Mouse (Mus musculus): ENCODE results near the gene Mapkapk3. TPM values are rescaled to one million over a fixed set of nuclear protein-coding genes. Genes with fewer than 3 reads are reported as not detected.
A peak's percentile ranks its signal among the peaks of the same experiment; 100 is the strongest.

The Mapkapk3 gene
- polyA plus RNA-seq, 1 experiment from 2014 or later = 5.5 TPM

- Histone ChIP-seq H3K4me2 (no peak overlapping the region), H3K4me3 (replicated peaks) (no peak overlapping the region), H3K9ac (replicated peaks) (no peak overlapping the region), H3K36me3 (peaks cover 25% of the 10 kb centered on the region), H3K27me3 (peaks cover 6% of the 10 kb centered on the region), H3K9me3 (no peaks in the 10 kb centered on the region), H3K27ac (no peak overlapping the region), H3K4me1 (replicated peaks) (peaks cover 12% of the 10 kb centered on the region)
- 88% methylated on average over 7 of the region's 7 CpGs for WGBS
- ATAC-seq (ENCODE audit: insufficient number of reproducible peaks, insufficient read depth, low FRiP score, low TSS enrichment, low read depth) = no peak
Observed at GRCm38 (mm10) chr9:107299783-107300182, 10.1 kb upstream of the Mapkapk3 start.

DNA sequence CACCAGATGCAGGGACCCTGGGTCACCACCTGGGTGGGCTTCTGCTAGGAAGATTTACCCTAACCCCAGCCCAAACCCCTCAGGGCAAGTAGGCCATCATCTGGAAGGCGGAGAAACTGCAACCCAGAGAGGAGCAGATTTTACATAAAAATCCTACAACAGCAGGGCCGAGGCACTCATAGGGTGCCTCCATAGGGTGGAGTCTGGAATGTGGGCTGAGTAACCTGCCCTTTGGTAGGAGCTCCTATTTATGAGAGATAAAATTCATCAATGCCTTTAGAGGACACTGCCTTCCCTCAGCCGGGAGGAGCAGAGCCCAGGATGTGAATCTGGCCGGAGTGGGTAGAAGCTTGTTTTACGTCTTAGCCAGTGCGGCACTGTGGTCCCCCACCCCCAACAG, 9.2 kb upstream of the Mapkapk3 start:
- Histone ChIP-seq H3K4me1 (replicated peaks) (peaks cover 12% of the 10 kb centered on the region), H3K9me3 (no peaks in the 10 kb centered on the region), H3K9ac (replicated peaks) (no peak overlapping the region), H3K4me2 (no peak overlapping the region), H3K36me3 (peaks cover 25% of the 10 kb centered on the region), H3K27ac (no peak overlapping the region), H3K27me3 (peaks cover 6% of the 10 kb centered on the region), H3K4me3 (replicated peaks) (no peak overlapping the region)
- no peak for ATAC-seq (ENCODE audit: insufficient number of reproducible peaks, insufficient read depth, low FRiP score, low TSS enrichment, low read depth)
- 83% methylated on average over 6 of the region's 6 CpGs for WGBS

DNA sequence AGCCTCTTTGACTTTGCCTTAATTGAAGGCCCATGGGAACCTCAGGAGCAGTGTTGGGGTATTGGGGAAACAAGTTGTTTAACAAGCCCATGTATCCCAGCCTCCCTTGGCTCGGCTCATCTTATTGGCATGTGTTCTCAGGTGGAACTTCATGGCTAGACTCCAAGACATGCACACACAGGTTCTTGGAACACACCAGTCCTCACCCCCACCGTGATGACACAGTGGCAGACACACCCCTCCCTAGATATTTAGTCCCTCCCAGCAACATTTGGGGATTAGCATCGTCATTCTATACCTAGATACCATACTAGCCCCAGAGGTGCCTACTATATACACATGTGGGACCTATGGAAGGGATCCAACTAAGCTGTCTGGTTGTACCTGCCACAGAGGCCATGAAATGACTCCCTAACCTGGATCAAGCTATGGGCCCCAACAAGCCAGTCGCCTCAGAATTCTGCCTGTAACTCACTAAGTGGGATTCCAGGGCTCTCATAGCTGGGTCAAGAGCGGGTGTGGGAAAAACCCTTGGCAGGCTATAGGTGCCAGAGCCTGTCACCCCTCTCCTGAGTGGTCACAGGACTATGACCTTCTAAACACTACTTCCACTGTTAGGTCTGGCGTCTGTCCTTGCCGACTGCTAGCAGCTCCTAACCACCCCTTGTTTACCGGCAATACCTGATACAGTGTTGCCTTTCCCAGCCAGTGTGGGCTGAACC, 8.5 kb upstream of the Mapkapk3 start:
- Histone ChIP-seq H3K36me3 (peaks cover 25% of the 10 kb centered on the region), H3K27me3 (peaks cover 6% of the 10 kb centered on the region), H3K4me3 (replicated peaks) (peak overlapping the region; percentile 68), H3K27ac (no peak overlapping the region), H3K9ac (replicated peaks) (no peak overlapping the region), H3K4me2 (peak overlapping the region; percentile 91), H3K9me3 (no peaks in the 10 kb centered on the region), H3K4me1 (replicated peaks) (peaks cover 12% of the 10 kb centered on the region)
- no peak for ATAC-seq (ENCODE audit: insufficient number of reproducible peaks, insufficient read depth, low FRiP score, low TSS enrichment, low read depth)
- 77% methylated on average over 8 of the region's 8 CpGs for WGBS

DNA sequence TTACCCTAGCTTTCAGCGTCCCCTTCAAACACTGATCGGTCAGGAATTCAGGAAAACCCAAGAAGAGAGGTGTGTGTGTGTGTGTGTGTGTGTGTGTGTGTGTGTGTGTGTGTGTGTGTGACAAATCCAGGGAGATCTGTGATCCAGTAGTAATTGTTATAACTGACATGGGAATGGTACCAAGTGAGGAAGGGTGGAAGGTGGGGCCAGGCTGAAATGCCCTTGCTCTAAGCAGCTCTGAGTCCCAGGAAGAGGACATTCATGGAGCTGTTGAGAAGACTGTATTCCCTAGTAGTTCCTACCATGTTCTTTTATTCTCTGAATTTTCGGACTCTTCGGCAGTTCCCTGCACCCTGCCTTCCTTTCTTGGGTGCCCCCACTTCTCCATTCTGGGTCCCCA, 8.0 kb upstream of the Mapkapk3 start:
- H3K9ac ChIP-seq (replicated peaks) = no peak overlapping the region
- peaks cover 12% of the 10 kb centered on the region for H3K4me1 ChIP-seq (replicated peaks)
- H3K27ac ChIP-seq = no peak overlapping the region
- H3K36me3 ChIP-seq = peaks cover 25% of the 10 kb centered on the region
- no peaks in the 10 kb centered on the region for H3K9me3 ChIP-seq
- ATAC-seq (ENCODE audit: insufficient number of reproducible peaks, insufficient read depth, low FRiP score, low TSS enrichment, low read depth) = no peak
- H3K4me3 ChIP-seq (replicated peaks) = peak overlapping the region; percentile 68
- H3K4me2 ChIP-seq = peak overlapping the region; percentile 91
- peaks cover 7% of the 10 kb centered on the region for H3K27me3 ChIP-seq
- 94% methylated on average over 4 of the region's 4 CpGs for WGBS

DNA sequence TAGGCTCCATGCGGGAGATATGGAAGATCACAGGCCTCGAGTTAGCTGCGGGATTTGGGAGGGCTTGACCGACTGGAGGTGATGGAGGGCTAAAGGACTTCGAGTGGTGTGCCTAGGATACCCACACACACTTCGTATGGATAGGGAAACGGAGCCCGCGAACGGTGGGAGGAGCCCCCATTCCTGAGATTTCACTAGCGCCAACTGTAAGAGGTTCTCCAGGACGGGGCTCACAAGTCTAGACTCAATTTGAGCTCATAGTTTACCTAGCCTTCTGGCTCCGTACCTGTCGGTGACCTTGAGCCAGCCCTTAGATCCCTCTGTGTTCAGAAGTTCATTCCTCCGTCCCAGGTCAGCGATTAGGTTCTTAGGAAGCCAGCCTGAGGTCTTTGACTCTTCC, 7.4 kb upstream of the Mapkapk3 start:
- peaks cover 23% of the 10 kb centered on the region for H3K36me3 ChIP-seq
- H3K27me3 ChIP-seq = peaks cover 12% of the 10 kb centered on the region
- H3K9me3 ChIP-seq = no peaks in the 10 kb centered on the region
- H3K27ac ChIP-seq = 0 out of 2 replicates have a peak overlapping the region, but pooled peaks have one; percentile 64
- ATAC-seq (ENCODE audit: insufficient number of reproducible peaks, insufficient read depth, low FRiP score, low TSS enrichment, low read depth) = no peak; the same call in 1 of the 2 replicates
- peak overlapping the region; percentile 66 for H3K9ac ChIP-seq (replicated peaks)
- H3K4me3 ChIP-seq (replicated peaks) = peak overlapping the region; percentile 68
- peaks cover 12% of the 10 kb centered on the region for H3K4me1 ChIP-seq (replicated peaks)
- peak overlapping the region; percentile 91 for H3K4me2 ChIP-seq
- WGBS = 15% methylated on average over 16 of the region's 16 CpGs

DNA sequence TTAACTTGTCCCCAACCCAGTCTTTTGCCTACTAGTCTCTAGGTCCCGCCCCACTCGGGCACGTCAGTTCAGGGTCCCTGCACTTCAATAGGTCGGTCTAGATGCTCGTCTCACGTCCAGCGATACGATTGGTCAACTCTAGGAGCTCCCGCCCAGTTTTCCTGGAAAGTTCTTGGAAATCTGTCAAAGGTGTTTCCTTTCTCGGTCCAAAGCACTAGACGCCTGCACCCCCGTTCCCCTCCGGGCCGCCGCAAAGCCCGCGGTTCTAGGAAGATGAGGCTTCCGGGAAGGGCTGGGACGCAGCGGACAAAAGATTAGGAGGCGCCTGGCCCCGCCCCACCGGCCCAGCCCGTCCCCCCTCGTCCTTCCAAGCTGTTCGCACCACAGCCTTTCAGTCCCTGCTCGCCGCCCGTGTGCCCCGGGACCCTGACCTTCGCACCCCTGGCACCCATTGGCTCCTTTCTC, 6.9 kb upstream of the Mapkapk3 start:
- Histone ChIP-seq H3K4me3 (replicated peaks) (peak overlapping the region; percentile 68), H3K27me3 (peaks cover 12% of the 10 kb centered on the region), H3K9ac (replicated peaks) (peak overlapping the region; percentile 66), H3K36me3 (peaks cover 17% of the 10 kb centered on the region), H3K9me3 (no peaks in the 10 kb centered on the region), H3K27ac (peak overlapping the region; percentile 64; the same call in 1 of the 2 replicates), H3K4me1 (replicated peaks) (peaks cover 12% of the 10 kb centered on the region), H3K4me2 (peak overlapping the region; percentile 91)
- peak; percentile 96 for ATAC-seq (ENCODE audit: insufficient number of reproducible peaks, insufficient read depth, low FRiP score, low TSS enrichment, low read depth)
- under 1% methylated on average over 31 of the region's 31 CpGs for WGBS

- peaks cover 12% of the 10 kb centered on the region for H3K36me3 ChIP-seq
- peak overlapping the region; percentile 91 for H3K4me2 ChIP-seq
- H3K27ac ChIP-seq = no peak overlapping the region
- H3K27me3 ChIP-seq = peaks cover 12% of the 10 kb centered on the region
- H3K9ac ChIP-seq (replicated peaks) = peak overlapping the region; percentile 44; the same call in 1 of the 2 replicates
- peak overlapping the region; percentile 68 for H3K4me3 ChIP-seq (replicated peaks)
- ATAC-seq (ENCODE audit: insufficient number of reproducible peaks, insufficient read depth, low FRiP score, low TSS enrichment, low read depth) = peak; percentile 50
- H3K4me1 ChIP-seq (replicated peaks) = peaks cover 12% of the 10 kb centered on the region
- 5% methylated on average over 14 of the region's 14 CpGs for WGBS
- no peaks in the 10 kb centered on the region for H3K9me3 ChIP-seq
Observed at GRCm38 (mm10) chr9:107296041-107296440, 6.4 kb upstream of the Mapkapk3 start.

- H3K9ac ChIP-seq (replicated peaks) = peak within 1 kb of the TSS; percentile 66
- peak within 1 kb of the TSS; percentile 64; the same call in 1 of the 2 replicates for H3K27ac ChIP-seq
- H3K36me3 ChIP-seq = peaks cover 10% of the 10 kb centered on the region
- peak within 1 kb of the TSS; percentile 68 for H3K4me3 ChIP-seq (replicated peaks)
- peaks cover 12% of the 10 kb centered on the region for H3K27me3 ChIP-seq
- peaks cover 12% of the 10 kb centered on the region for H3K4me1 ChIP-seq (replicated peaks)
- no peak for ATAC-seq (ENCODE audit: insufficient number of reproducible peaks, insufficient read depth, low FRiP score, low TSS enrichment, low read depth)
- peak within 1 kb of the TSS; percentile 91 for H3K4me2 ChIP-seq
- H3K9me3 ChIP-seq = no peaks in the 10 kb centered on the region
Observed at GRCm38 (mm10) chr9:107296016-107296040, 6.2 kb upstream of the Mapkapk3 start, which contains the start of gene Cish. Gene Cish (plus strand): TSS chr9:107296026.

- no peak for ATAC-seq (ENCODE audit: insufficient number of reproducible peaks, insufficient read depth, low FRiP score, low TSS enrichment, low read depth)
- H3K9ac ChIP-seq (replicated peaks) = no peak overlapping the region
- H3K4me1 ChIP-seq (replicated peaks) = peaks cover 12% of the 10 kb centered on the region
- WGBS = 82% methylated on average over 4 of the region's 4 CpGs
- peak overlapping the region; percentile 91 for H3K4me2 ChIP-seq
- peaks cover 8% of the 10 kb centered on the region for H3K36me3 ChIP-seq
- H3K27ac ChIP-seq = no peak overlapping the region
- H3K9me3 ChIP-seq = no peaks in the 10 kb centered on the region
- peak overlapping the region; percentile 68 for H3K4me3 ChIP-seq (replicated peaks)
- H3K27me3 ChIP-seq = peaks cover 12% of the 10 kb centered on the region
Observed at GRCm38 (mm10) chr9:107295616-107296015, 5.9 kb upstream of the Mapkapk3 start.

DNA sequence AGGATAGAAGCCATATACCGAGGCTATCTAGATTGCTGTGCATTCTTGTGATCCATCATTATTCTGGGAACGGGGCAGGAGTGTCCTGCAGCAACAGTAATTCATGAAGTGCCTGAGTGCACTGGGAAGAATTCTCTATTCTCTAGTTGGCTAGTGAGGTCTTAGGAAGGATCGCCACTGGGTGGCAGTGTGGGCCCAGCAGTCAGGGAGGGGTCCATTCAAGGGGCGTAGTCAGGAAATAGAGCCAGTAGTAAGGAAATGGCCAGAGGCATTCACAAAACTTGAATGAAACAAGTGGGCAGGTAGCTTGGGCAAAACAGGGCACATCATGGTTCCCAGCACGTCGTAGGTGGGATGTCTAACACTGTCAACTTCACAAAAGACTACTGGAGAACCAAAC, 4.6 kb upstream of the Mapkapk3 start:
- no peak for ATAC-seq (ENCODE audit: insufficient number of reproducible peaks, insufficient read depth, low FRiP score, low TSS enrichment, low read depth)
- Histone ChIP-seq H3K36me3 (no peaks in the 10 kb centered on the region), H3K27ac (no peak overlapping the region), H3K4me3 (replicated peaks) (no peak overlapping the region), H3K9ac (replicated peaks) (no peak overlapping the region), H3K27me3 (peaks cover 13% of the 10 kb centered on the region), H3K4me1 (replicated peaks) (peaks cover 17% of the 10 kb centered on the region), H3K9me3 (no peaks in the 10 kb centered on the region), H3K4me2 (no peak overlapping the region)
- WGBS = 5% methylated on average over 6 of the region's 6 CpGs

- Histone ChIP-seq H3K36me3 (no peaks in the 10 kb centered on the region), H3K4me3 (replicated peaks) (no peak overlapping the region), H3K4me1 (replicated peaks) (peaks cover 9% of the 10 kb centered on the region), H3K4me2 (no peak overlapping the region), H3K27me3 (peaks cover 23% of the 10 kb centered on the region), H3K9me3 (no peaks in the 10 kb centered on the region), H3K9ac (replicated peaks) (no peak overlapping the region), H3K27ac (no peak overlapping the region)
- ATAC-seq (ENCODE audit: insufficient number of reproducible peaks, insufficient read depth, low FRiP score, low TSS enrichment, low read depth) = no peak
- 31% methylated on average over 10 of the region's 10 CpGs for WGBS
Observed at GRCm38 (mm10) chr9:107290897-107291296, 1.2 kb upstream of the Mapkapk3 start.

GRCm38 (mm10) chr9:107288711-107289110, 966 bp downstream of the Mapkapk3 start:
- 29% methylated on average over 8 of the region's 8 CpGs for WGBS
- Histone ChIP-seq H3K4me1 (replicated peaks) (peaks cover 9% of the 10 kb centered on the region), H3K4me3 (replicated peaks) (peak overlapping the region; percentile 53), H3K9ac (replicated peaks) (0 out of 2 replicates have a peak overlapping the region, but pooled peaks have one; percentile 59), H3K4me2 (peak overlapping the region; percentile 85), H3K9me3 (no peaks in the 10 kb centered on the region), H3K27ac (no peak overlapping the region), H3K36me3 (no peaks in the 10 kb centered on the region), H3K27me3 (peaks cover 17% of the 10 kb centered on the region)
- ATAC-seq (ENCODE audit: insufficient number of reproducible peaks, insufficient read depth, low FRiP score, low TSS enrichment, low read depth) = no peak

Measured in limb, embryonic 12.5 days (tissue).